Mouse (Mus musculus) left cerebral cortex, adult 2 months (tissue): ENCODE measurements at regions not wholly inside any gene's neighbourhood (a gene's known extent, or its start where the extent isn't known, plus 50 kb on each side); places are given as distances from the start of the nearest gene placed in this dataset.

Source experiments
- DNase-seq, 2 experiments: peaks; one replicate each; pipeline ENCODE4 v3.0.0; 2021 to 2022; ENCODE audit warnings: low spot score in 2 of 2, mixed read lengths in 1 of 2; ENCODE audit errors: extremely low spot score in 1 of 2
- H3K27ac ChIP-seq: fragments of 200-600 bp; 2 replicates; pipeline ENCODE4 v1.8.1; 2022
- H3K4me3 ChIP-seq: fragments of 200-600 bp; 2 replicates; pipeline ENCODE4 v1.8.1; 2022
- CTCF ChIP-seq: fragments of 200-600 bp; IDR thresholded peaks from 2 replicates; pipeline ENCODE4 v1.8.1; 2022; ENCODE audit warnings: antibody characterized with exemption, mild to moderate bottlenecking, moderate library complexity
- intact Hi-C: fragments of 180-260 bp; cut with DNase I; formaldehyde crosslinking; loops from one replicate; pipeline ENCODE4 v1.15.1; 2025

GRCm38 (mm10) chr9:84369200-84369599 is 444.3 kb downstream of the Bckdhb start:
- no peak overlapping the region for H3K4me3 ChIP-seq
- no peak for TF ChIP-seq CTCF
- H3K27ac ChIP-seq: no peak overlapping the region
- DNase-seq: no peak
- intact Hi-C loops: no loop called here

GRCm38 (mm10) chr9:84370260-84370659 is 445.3 kb downstream of the Bckdhb start:
- intact Hi-C loops: no loop called here
- Histone ChIP-seq H3K27ac (no peak overlapping the region), H3K4me3 (no peak overlapping the region)
- no peak for DNase-seq
- TF ChIP-seq CTCF: no peak

GRCm38 (mm10) chr9:84375746-84376145 is 450.8 kb downstream of the Bckdhb start:
- H3K4me3 ChIP-seq: no peak overlapping the region
- TF ChIP-seq CTCF: no peak
- H3K27ac ChIP-seq: no peak overlapping the region
- intact Hi-C loops: no loop called here
- no peak for DNase-seq

- intact Hi-C loops: no loop called here
- DNase-seq: no peak
- H3K4me3 ChIP-seq: no peak overlapping the region
- TF ChIP-seq CTCF: no peak
- no peak overlapping the region for H3K27ac ChIP-seq
Observed at GRCm38 (mm10) chr9:84376621-84377020, 451.7 kb downstream of the Bckdhb start.

GRCm38 (mm10) chr9:84381942-84382341 is 457.0 kb downstream of the Bckdhb start:
- intact Hi-C loops: no loop called here
- no peak overlapping the region for H3K4me3 ChIP-seq

GRCm38 (mm10) chr9:84389831-84390230 is 464.9 kb downstream of the Bckdhb start:
- H3K4me3 ChIP-seq: no peak overlapping the region
- no peak for DNase-seq
- intact Hi-C loops: no loop called here
- no peak overlapping the region for H3K27ac ChIP-seq
- no peak for TF ChIP-seq CTCF

More at GRCm38 (mm10) chr9:84381942-84382341, 457.0 kb downstream of the Bckdhb start:
- TF ChIP-seq CTCF: no peak
- H3K27ac ChIP-seq: no peak overlapping the region
- no peak for DNase-seq

- Histone ChIP-seq H3K27ac (no peak overlapping the region), H3K4me3 (no peak overlapping the region)
- intact Hi-C loops: no loop called here
- no peak for TF ChIP-seq CTCF
- no peak for DNase-seq
Observed at GRCm38 (mm10) chr9:84394536-84395314, 469.8 kb downstream of the Bckdhb start.

GRCm38 (mm10) chr9:84399481-84399880 is 474.5 kb downstream of the Bckdhb start:
- TF ChIP-seq CTCF: no peak
- Histone ChIP-seq H3K27ac (no peak overlapping the region), H3K4me3 (no peak overlapping the region)
- intact Hi-C loops: no loop called here
- DNase-seq: no peak

- DNase-seq: no peak
- Histone ChIP-seq H3K27ac (no peak overlapping the region), H3K4me3 (no peak overlapping the region)
- TF ChIP-seq CTCF: no peak
- intact Hi-C loops: no loop called here
Observed at GRCm38 (mm10) chr9:84408260-84409203, 483.6 kb downstream of the Bckdhb start.
